Mouse (Mus musculus) kidney, adult 9 months (tissue): Measurements from ENCODE around the gene Spocd1.
"Not testable (repeated sequence)": the region's sequence is repeated elsewhere in the genome, so short reads cannot be mapped to it uniquely, and the experiment has no call there.

ENCODE experiments used
- DNase-seq: peaks from one replicate; pipeline ENCODE4 v3.0.0; 2022

The Spocd1 gene

DNA sequence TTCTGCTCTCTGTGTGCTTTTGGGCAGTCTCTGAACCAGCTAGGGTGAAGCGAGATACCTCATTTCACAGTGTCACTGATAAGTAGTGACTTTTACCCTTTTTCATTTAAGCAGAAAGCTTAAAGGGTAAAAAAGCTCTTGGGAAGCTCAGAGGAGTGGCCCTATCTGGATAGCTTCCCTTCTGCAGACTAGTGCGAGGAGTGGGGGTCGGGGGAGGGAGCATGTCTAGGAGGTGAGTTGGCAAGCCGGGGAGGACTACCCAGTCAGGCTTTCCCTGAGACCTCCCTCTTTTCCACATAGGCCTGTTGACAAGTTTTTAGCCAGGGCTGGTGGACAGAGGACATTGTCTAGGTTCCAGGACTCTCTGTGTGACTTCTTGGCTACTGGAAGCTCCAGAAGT is at the start of gene Spocd1:
Gene Spocd1, plus strand, starts transcription at position 301 of the 400 bp plus-strand sequence.
- no peak for DNase-seq

DNA sequence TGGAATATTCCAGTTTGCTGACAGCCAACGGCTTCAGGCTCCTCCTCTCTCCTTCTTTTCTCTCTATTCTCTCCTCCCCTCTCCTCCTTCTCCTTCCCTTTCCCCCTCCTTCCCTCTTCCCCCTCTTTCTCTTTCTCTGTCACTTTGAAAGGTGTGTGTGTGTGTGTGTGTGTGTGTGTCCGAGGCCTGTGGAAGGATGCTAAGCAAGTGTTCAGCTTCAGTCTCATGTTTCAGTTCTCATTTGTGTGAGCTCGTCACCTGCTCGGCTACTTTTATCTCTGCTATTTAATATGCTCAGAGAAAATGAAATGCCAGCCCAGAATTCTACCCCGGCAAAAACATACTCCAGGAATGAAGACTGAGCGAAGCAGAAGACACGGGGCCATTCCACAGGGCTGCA is 48.4 kb upstream of the Spocd1 start:
- DNase-seq, result no peak

DNA sequence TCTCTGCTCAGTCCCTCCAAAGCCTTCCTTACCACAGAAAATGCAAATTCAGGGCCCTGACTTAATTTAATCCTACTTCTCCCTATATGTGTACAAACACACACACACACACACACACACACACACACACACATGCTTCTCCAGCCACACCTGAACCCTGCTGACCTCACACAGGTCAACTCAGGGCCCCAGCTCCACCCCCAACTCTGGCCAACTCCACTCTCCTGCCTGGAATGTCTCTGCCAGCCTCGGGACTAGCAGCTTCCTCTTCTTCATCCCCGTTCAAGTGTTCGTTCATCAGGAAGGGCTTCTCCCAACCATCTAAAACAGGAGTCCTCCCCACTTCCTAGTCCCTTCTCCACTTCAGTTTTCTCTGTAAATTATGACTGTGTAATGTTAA is 47.4 kb upstream of the Spocd1 start:
- DNase-seq, result no peak

DNA sequence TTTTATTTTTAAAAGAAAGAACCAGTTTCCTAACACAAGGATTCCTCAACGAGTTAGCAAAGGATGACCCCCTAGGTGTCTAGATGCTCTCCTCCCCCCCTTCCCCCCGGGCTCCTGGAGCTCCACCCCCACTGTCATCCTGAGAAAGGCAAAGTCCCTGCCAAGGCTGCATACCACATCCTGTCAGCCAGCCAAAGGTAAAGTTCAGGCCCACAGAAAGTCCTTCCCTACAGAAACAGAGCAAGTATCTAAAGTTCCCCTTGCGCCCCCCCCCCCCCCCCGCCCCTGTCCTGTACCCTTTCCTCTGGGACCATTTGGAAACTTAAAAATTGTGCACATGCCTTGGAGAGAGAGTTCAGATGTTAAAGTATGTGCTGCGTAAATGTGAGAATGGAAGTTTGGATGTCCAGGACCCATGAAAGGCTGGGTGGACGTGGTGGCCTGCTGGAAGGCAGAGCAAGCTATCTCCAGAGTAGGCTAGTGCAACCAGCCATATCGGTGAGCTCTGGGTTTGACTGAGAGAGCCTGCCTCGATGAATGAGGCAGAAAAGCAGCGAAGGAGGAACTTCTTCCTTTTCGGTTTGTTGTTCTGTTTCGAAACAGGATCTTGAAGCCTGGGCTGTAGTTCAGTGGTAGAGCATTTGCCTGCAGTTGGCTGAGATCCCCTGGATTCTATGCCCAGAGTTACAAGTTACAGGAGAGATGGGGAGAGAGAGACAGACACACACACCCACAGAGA is 46.3 kb upstream of the Spocd1 start:
- DNase-seq, result peak; percentile 65

DNA sequence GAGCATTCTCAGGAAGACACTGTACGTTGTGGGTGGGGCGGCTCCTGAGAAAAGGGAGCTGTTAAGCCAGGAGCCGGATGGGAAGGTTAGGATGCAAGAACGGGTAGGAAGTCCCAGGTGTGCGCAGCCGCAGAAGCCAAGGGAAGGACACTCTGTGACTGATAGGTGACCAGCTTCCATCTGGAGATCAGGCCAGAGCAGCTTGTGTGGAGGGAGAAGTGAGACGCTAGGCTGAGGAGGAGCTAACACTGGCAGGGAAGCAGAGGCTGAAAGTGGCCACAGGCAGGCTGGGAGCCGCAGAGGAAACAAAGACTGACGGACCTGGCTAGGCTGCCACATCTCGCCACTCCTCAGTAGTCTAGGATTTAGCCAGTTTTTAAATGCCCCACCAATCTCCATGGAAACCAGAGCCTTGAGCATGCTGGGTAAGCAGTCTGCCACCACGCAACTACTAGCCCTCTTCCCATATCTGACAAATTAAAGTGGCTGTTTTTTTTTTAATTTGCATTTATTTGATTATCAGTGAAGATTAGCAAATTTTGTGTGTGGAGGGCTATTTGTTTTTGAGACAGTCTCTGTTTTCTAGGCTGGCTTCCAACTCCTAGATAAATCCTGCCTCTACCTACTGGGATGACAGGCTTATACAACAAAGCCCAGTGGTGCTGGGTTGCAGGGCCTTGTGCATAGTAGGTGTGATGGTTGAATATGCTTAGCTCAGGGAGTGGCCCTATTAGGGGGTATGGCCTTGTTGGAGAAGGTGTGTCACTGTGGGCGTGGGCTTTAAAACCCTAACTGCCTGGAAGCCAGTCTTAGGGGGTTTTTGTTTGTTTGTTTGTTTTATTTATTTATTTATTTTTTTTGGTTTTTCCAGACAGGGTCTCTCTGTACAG is 44.8 kb upstream of the Spocd1 start:
- no peak for DNase-seq

DNA sequence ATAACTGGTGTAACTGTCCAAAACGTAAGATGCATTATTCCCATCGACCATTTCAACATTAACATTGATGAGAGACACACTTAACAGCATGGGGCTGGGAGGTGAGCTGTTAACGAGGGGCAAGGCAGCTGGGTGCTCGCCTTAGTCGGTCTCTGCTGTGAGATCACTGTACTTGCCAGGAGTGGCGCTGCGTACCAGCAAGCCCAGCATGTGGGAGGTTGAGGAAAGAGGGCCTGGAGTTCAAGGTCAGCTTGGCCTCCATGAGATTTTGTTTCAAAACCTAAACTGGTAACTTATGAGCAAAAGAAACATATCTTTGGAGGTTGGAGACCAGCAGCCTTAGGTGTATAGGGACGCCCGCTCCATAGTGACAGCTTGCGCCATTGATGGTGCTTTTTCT is 39.4 kb upstream of the Spocd1 start:
- DNase-seq, result no peak

DNA sequence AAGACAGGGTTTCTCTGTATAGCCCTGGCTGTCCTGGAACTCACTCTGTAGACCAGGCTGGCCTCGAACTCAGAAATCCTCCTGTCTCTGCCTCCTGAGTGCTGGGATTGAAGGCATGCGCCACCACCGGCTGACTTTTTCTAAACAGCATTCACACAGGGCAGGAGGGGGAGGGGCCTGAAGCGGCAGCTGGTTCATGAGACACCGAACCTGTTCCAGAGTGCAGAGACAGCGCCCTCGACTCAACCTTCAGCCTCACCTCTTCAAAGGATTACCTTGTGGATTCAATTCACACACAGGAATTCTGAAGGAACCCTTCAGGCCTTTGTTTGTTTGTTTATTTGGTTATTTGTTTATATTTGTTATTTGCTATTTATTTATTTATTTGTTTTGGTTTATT is 39.0 kb upstream of the Spocd1 start:
- no peak for DNase-seq

DNA sequence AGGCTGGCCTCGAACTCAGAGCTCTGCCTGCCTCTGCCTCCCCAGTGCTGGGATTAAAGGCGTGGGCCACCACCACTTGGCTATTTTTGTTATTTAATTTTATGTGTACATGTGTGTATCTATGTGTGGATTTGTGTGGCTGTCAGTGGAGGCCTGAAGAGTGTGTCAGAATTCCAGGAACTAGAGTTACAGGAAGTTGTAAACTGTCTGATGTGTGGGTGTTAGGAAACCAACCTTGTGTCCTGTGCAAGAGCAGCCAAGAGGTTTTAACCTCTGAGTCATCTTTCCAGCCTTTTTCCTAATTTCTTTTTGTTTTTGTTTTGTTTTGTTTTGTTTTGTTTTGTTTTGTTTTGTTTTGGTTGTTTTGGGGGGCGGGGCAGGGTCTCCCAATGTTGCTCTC is 34.2 kb upstream of the Spocd1 start:
- no peak for DNase-seq

DNA sequence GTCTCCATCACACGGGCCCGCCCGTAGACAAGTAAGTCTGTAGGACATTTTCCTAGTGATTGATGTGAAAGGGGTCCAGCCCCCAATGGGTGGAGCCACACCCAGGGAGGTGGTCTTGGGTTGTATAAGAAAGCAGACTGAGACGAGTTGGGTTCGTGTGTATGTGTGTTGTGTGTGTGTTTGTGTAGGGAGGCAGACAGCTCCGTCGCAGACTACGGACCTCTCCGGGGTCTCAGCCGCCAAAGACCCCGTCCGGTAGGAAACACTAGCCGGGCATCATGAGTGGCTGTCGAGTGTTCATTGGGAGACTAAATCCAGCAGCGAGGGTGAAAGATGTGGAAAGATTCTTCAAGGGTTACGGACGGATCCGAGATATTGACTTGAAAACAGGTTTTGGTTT is 30.2 kb upstream of the Spocd1 start:
- DNase-seq, result not testable (repeated sequence)

DNA sequence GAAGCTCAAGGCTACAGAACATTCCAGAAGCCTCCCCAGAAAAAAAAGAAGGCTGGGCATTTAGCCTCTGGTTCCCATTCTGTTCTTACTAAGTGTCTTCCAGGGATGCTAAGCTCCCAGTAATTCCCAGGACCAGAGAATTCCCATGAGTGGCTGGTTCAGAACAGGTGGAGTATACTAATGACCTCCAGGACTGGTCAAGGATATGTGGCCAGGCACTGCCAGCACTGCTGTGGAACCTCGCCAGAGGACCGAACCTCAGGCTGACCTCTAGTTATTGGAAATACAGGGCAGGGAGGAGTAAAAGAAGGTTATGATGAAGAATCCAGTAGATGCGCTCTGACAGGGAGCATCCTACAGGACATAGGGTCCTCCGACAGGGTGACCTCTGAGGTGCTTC is 26.7 kb upstream of the Spocd1 start:
- DNase-seq, result no peak

DNA sequence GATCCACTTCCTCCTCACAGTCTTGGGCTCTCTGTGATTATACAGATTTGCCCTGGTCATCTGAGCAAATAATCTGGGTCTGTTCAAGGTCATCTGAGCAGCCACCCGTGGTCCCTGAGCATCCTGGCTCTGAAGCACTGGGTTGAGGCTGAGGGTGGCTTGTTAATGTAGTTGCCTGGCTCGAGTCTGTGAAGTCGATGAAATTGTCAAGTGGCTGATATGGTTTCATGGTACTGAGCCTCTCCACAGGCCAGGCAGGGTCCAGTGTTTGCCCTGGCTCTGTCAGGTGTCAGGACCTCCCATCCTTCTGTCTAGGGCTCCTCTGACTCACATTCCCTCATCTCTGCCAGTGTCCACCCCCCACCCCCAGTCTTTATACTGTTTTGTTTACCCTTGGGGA is 25.5 kb upstream of the Spocd1 start:
- no peak for DNase-seq

DNA sequence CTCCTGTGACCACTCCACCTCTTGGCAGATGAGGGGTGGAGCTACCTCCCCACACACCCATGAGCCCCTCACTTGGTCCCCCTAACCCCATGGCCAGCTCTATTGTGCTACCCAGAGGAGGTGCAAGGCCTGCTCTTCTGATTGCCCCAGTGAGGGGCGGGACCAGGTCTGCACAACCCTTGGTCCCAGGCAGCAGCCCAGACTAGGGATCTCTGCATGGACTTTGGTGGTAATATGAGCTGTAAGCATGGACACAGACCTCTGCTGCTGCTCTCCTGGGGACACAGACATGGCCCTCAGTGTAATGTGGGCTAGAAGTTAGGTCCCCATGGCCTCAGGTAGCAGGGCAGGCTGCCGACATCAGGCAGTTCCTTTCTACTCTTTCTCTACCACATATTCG is 24.0 kb upstream of the Spocd1 start:
- no peak for DNase-seq

DNA sequence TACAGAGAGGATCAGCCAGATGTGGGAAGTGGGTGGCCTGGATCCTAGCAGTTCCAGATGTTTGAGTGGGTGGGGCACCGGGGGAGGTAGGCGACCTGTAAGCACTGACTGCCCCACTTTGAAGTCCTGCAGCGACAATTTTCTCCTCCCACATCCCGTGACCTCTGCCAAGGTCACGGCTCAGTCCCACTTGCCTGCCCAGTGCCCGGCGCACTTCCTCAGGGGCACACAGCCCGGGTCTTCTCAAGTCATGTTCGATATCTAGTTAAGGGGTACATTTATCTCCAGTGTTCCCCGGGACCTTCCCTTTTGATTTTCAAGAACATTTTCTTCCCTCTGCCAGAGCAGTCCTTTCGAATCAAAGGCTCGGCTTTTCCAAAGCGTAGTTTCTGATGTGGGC is 23.0 kb upstream of the Spocd1 start:
- no peak for DNase-seq

DNA sequence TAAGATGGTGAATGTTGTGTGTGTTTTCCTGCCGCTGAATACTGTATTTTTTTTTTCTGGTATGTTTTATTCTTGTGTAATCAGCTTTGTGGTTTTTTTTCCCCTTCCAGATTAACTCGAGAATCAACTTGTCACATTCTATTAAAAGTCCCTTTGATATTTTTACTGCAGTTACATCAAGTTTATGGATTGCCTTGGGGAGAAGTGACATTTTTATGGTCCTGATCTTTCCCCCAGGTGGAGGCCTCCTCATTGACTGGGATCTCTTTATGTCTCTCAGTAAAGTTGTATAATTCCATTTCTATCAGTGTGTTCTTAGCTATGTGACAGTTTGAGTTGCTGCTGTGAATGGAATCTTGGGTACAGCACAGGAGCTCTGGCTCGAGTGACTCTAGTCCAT is 20.2 kb upstream of the Spocd1 start:
- DNase-seq, result no peak

DNA sequence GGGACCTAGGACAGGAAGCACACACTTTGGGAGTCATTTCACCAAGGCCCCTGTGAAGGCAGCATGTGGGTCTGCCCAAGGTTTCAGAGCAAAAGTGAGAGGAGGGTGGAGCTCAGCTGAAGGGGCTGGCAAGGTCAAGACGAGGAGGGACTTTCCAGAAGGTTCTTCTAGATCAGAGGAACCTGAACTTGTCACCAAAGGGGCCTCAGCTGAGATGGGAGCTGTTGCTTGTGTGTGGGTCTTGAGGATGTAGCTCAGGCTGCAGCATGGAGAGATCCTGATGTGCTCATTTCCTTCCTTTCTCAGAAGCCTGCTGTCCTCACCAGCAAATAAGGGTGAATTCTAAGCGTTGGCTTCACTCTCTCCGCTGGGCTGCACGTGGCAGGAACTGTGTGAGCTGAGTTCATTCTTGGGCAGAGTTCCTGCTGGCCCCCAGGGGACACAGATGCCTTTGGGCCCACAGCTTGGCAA is 19.8 kb upstream of the Spocd1 start:
- peak; percentile 20 for DNase-seq

DNA sequence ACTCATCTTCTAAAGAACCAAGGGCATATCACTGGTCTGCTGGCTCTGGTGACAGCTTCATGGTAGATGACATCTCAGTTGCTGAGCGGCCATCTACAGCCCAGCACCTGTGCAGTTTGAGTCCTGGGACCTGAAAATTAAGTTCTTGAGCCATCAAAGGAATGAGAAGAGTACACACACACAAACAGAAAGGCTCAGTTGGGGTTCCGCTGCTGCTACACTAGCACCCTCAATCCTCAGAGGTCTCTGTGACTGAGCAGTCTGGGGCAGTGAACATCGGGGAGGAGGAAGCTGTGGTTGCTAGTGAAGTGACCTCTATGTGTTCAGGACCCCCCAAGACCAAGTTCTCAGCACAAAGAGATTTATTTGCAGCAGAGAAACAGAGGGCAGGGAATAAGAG is 16.1 kb upstream of the Spocd1 start:
- no peak for DNase-seq

DNA sequence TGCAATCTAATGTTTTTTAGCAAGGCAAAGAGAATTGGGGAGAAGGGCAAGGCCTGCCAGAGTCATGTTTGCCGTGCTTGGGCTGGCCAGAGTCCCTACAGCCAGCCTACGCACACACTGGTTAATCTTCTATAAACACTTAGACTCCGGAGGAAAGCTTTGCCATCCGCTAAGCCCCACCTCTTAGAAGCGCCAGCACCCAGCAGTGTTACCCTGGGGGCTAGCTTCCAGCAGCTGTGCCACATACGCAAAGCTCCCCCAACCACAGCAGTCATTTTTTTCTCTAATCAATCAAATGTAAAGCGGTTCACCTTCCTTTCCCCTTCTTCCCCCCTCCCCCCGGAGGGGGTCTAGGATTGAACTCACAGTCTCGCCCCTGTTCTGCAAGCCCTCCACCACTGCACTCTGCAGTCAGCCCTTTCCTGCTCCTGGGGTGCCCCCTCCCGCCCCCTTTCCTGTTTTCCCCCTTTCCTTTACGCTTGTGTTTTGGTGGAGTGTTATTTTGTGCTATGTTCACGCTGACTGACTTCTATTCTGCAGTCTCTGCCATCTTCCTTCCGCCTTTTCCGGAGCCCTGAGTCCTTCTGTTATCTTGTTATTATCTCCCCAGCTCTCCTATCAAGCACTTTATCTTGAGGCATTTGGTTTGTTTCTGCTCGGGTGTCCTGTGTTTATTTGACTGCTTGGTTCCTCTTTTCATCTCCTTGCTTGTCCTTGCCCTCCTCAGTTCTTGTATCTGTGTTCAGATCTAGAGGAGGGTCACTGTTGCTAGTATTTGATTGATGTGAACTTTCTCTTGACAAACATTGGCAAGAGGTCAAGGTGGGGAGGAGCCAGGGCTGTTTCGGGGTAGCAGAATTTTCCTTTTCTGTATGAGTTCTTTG is 15.0 kb upstream of the Spocd1 start:
- peak; percentile 23 for DNase-seq

DNA sequence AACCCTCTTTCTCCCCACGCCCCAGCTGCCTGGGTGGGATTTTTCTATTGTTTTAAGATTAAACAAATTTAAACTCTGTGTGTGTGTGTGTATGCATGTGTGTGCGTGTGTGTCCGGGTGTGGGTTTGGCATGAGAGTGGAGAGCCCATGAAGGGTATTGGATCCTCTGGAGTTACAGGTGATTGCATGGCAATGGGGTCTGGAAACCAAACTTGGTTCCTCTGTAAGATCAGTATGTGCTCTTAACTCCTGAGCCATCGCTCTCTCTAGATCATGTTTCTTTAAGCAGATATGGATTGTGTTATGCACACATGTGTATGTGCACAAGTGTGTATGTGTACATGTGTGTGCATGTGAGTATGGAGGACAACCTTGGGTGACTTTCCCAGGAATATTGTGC is 14.4 kb upstream of the Spocd1 start:
- no peak for DNase-seq

DNA sequence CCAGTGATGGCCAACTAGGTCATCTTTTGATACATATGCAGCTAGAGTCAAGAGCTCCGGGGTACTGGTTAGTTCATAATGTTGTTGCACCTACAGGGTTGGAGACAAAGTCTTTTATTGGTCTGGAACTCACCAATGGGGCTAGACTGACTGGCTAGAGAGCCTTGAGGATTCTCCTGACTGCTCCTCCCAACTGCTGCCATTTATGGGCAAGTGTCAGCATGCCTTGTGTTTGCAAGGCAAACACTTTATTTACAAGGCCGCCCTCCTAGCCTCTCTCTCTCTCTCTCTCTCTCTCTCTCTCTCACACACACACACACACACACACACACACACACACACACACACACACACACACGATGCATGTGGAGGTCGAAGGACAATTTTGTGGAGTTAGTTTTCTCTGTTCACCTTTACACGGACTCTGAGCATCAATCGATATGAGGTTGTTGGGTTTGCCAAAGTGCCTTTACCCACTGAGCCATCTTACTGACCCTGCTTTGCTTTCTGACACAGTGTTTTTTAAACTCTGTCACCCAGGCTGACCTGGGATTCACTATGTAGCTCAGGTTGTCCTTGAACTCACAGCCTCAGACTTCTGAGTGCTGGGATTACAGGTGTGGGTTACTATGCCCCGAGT is 13.6 kb upstream of the Spocd1 start:
- DNase-seq, result no peak

DNA sequence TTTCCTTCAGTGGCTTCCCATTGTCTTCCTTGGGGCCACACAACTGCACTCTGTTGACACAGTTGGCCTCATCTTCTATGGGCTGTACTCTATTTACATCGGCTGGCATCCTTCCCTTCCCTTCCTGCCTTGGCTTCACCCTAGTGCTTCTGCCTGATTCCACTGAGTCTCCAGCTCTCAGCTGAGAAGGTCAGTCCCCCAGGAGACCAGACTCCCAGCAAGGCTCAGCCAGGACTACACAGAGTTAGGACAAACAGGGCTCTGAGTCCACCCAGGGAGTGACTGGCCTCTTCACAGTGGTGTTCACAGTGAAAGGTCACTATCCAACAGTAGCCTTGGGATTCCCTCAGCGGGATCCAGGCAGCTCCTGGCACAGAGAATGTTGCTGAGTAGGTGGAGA is 12.9 kb upstream of the Spocd1 start:
- DNase-seq, result no peak

DNA sequence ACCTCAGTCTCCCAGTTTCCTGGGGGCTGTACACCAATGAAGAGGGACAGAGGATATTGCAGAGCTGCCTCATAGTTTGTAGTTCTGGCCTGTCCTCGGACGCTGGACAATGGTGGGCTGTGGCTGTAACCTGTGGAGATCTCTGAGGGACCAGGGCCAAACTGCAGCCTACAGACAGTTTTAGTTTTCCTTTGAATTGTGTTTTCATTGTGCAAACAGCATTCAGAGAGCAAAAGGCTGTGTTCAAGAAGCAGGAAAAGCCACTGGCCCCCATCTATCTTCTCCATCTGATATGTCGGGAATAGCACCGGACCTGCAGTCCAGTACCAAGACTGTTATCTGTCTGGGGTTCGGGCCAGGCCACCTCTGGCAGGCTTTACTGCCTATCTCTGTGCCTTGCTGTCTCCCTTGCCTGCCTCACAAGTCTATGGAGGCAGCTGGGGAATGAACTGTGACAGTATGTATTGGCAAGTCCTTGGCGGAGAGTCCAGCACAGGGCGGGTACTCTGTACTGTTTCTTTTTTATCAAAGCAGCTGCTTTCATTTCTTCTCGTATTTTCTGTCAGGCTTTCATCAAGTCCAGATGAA is 11.9 kb upstream of the Spocd1 start:
- peak; percentile 26 for DNase-seq

DNA sequence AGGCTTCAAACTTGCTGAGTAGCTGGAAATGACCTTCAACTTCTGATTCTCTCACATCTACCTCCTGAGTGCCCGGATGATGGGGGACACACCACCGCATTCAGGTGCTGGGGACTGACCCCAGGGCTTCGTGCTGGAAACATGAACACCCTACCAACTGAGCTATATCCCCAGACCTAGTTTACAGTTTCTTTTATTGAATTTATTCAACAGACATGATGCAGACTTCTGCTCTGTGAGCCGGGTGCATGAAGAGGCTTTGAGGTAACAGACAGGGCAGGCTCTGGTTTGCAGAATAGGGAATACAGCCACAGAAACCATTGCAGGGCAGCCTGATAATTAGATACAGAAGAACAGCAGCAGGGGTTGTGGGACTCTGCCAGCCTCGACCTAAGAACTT is 10.6 kb upstream of the Spocd1 start:
- no peak for DNase-seq
